Mouse (Mus musculus) layer of hippocampus, postnatal 14 days (tissue): ENCODE measurements around the gene Rinl. TPM values are rescaled to one million over a fixed set of nuclear protein-coding genes. Genes with fewer than 3 reads are reported as not detected.
A peak's percentile ranks its signal among the peaks of the same experiment; 100 is the strongest.

Experiments used
- DNase-seq, 2 experiments: peaks; one replicate each; pipeline ENCODE4 v3.0.0; 2021 to 2022; ENCODE audit warnings: low spot score in 2 of 2, mixed read lengths in 1 of 2
- total RNA-seq, 2 experiments: library from RNA; stranded (reverse); gene quantifications; 2 replicates each; pipeline ENCODE4 v1.2.3; 2021

Rinl gene
- total RNA-seq, 2 experiments from 2014 or later: 2.9 to 3.3 TPM

- peak in 1 of 2 experiments; percentile 67 for DNase-seq
Observed at GRCm38 (mm10) chr7:28808221-28808941, 19.6 kb downstream of the Rinl start, which contains the start of gene Hnrnpl. Hnrnpl (plus strand) TSS chr7:28808541.

DNA sequence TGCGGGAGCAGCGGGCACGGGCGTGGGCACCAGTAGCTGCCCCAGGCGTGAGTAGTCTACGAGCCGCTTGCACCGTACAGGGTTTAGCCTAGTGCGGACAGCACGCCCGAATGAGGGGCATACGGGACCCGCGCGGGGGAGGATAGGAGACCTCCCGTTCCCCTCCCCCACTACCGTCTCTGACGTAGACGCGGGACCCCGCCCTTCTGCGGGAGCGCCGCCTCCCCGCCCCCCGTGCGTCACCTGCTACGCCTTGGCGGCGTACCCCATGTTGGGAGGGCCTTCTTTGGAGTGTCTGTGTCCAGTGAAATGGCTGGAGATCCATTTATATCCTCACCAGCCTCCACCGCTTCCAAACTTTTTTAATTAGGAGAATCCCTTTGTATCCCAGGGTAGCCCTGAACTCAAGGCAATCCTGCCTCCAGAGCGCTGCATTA, 20.2 kb downstream of the Rinl start:
- peak; percentile 93 to 96 for DNase-seq

- peak in 1 of 2 experiments; percentile 64 for DNase-seq
Observed at GRCm38 (mm10) chr7:28809401-28810089, 20.8 kb downstream of the Rinl start.

GRCm38 (mm10) chr7:28810107-28811066, 21.6 kb downstream of the Rinl start:
- DNase-seq: peak; percentile 99 to 100

DNA sequence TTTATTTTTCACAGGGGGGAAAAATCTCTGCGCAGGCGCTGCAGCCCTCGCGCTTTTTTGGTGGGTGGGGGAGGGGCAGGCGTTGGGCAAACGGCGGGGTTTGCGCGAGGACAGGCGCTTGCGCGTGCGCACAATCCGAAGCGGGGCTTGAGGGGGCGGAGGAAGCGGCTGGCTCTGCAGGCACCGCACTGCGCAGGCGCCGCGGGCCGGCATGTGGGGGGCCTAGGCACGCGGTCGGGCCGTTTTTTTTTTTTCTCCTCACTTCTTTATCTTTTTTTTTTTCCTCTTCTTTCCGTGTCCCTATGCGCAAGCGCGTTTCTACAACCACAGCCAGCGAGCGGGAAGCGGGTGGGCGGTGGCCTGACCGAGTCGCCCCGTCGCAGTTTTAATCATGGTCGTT, 22.5 kb downstream of the Rinl start:
- DNase-seq: peak; percentile 87 to 95

GRCm38 (mm10) chr7:28811640-28812275, 23.0 kb downstream of the Rinl start:
- no peak for DNase-seq

- DNase-seq: no peak
Observed at GRCm38 (mm10) chr7:28812436-28812835, 23.7 kb downstream of the Rinl start.

DNA sequence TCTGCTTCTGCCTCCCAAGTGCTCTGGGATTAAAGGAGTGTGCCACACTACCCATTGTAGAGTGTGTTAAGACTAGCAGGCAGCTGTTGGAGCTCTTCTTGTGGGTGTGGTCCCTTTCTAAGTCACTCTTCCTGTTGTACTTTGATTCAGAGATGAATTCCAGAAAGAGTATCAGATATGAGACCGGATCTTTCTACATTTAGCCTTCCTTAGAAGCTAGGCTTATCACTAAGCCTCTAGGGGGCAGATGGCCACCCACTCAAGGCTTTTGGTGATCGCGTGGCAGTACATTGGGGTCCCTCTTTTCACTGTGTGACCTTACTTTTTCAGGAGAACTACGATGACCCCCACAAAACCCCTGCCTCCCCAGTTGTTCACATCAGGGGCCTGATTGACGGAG, 24.2 kb downstream of the Rinl start:
- DNase-seq: no peak

GRCm38 (mm10) chr7:28814306-28815034, 25.7 kb downstream of the Rinl start:
- no peak for DNase-seq

GRCm38 (mm10) chr7:28815230-28815629, 26.5 kb downstream of the Rinl start:
- DNase-seq: no peak

- no peak for DNase-seq
Observed at GRCm38 (mm10) chr7:28816201-28816600, 27.4 kb downstream of the Rinl start.

GRCm38 (mm10) chr7:28816920-28817319, 28.2 kb downstream of the Rinl start:
- DNase-seq: no peak

GRCm38 (mm10) chr7:28817524-28817923, 28.8 kb downstream of the Rinl start:
- DNase-seq: no peak

DNA sequence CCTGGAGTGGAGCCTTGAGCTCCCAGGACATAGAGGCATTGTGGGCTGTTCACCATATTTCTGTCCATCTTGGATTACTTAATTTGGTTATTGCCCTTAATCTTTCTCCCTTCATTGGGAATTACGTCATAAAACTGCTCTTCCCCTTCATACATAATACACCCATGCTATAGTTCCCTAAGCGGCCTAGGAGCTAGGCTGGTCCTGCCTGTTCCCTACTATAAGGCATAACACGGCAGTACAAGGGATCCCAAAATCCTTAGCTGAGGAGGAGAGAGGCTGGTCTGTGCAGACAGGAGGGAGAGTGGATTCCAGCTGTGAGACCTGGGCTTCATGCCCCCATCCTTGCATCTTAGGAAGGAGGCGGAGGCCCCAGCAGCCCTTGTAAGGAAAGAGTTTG, 29.2 kb downstream of the Rinl start:
- DNase-seq: no peak

- no peak for DNase-seq
Observed at GRCm38 (mm10) chr7:28818436-28818835, 29.7 kb downstream of the Rinl start.

- DNase-seq: no peak
Observed at GRCm38 (mm10) chr7:28818861-28819452, 30.2 kb downstream of the Rinl start.

DNA sequence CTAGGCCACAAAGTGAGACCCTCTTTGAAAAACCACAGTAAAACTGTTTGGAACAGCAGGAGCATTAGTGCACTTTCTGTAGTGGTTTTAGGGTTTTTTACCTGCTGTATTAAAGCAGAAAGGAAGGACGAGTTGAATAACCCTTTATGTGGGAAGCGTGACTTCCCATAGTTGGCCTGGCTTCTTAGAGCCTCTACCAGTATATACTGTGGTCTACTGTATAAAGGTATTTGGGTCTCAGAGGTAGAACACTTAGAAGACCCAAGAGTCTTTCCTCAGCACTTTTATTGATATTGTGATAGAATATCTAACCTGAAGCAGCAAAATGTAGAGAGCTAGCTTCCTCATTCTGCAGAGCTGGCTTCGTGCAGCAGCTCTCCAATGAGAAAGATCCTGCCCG, 30.8 kb downstream of the Rinl start:
- no peak for DNase-seq

DNA sequence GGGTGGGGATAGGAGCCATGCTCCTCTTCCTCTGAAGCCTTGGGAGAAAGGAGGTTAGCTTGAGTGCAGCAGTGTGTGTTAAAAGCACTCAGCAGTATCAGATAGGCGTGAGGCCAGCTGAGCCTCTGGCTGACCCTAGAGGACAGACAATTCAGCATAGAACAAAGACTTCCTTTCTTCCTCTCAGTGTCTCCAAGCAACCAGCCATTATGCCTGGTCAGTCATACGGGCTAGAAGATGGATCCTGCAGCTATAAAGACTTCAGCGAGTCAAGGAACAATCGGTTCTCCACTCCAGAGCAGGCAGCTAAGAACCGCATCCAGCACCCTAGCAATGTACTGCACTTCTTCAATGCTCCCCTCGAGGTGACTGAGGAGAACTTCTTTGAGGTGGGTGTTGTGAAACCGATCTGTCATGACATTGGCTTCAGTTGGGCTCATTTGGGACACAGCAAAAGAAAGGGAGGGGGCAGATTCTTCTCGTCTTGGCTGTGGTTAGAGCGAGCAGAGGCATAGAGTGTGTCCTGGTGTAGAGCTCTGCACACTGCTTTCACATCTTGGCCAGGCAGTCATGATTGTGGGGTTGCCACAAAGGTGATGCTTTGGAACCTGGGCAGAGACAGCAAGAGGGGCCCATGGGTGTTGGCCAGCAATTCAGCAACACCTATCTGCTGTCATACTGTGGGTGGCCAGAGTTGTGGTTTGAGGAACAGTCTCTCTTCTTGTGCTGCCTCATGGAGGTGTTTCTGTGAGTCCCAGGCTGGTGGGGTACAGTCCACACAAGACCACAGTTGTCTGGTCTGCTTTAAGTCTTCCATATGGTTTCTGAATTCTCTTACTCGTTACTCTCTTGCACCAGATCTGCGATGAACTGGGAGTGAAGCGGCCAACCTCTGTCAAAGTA, 31.8 kb downstream of the Rinl start:
- no peak for DNase-seq
